Mouse (Mus musculus): ENCODE results near the gene Ctnna2.

- TF ChIP-seq POLR2A (IDR thresholded peaks at IDR 0.05; ENCODE audit: low read depth, low read length) (no peak), CTCF (IDR thresholded peaks at IDR 0.05; ENCODE audit: extremely low read depth, insufficient read length, insufficient replicate concordance, low read depth, low read length) (no peak)
Measured at GRCm38 (mm10) chr6:77724042-77724951, 255.2 kb downstream of the Ctnna2 start.

All from small intestine, adult 2 months (tissue).